Mouse (Mus musculus) induced T-regulatory cell, adult 2 months (primary cell): ENCODE data around the gene Gm21477.
"Not testable (repeated sequence)": the region's sequence is repeated elsewhere in the genome, so short reads cannot be mapped to it uniquely, and the experiment has no call there.

ENCODE experiments used
- DNase-seq: peaks from one replicate; pipeline ENCODE4 v3.0.0-alpha.2; 2012; ENCODE audit warnings: low read depth

Gm21477 gene

GRCm38 (mm10) chrY:87116521-87116920, at the start of gene Gm21477:
Gene Gm21477, plus strand, starts transcription at chrY:87116821.
- DNase-seq, result not testable (repeated sequence)
